Mouse (Mus musculus) testis, adult 2 months (tissue): ENCODE measurements around the gene Net1.
"Not testable (repeated sequence)": the region's sequence is repeated elsewhere in the genome, so short reads cannot be mapped to it uniquely, and the experiment has no call there.

Experiments used
- CTCF ChIP-seq: fragments of 200-500 bp; IDR thresholded peaks from 2 replicates; pipeline ENCODE4 v1.5.1; 2012; ENCODE audit warnings: low read depth, mild to moderate bottlenecking, inconsistent platforms, low read length, moderate library complexity; ENCODE audit not compliant: control insufficient read depth, insufficient read depth, insufficient replicate concordance
- POLR2A ChIP-seq: fragments of 200-500 bp; IDR thresholded peaks from 2 replicates; pipeline ENCODE4 v1.6.1; 2012; ENCODE audit warnings: low read depth, mild to moderate bottlenecking, inconsistent platforms, low read length, moderate library complexity; ENCODE audit not compliant: control insufficient read depth

DNA sequence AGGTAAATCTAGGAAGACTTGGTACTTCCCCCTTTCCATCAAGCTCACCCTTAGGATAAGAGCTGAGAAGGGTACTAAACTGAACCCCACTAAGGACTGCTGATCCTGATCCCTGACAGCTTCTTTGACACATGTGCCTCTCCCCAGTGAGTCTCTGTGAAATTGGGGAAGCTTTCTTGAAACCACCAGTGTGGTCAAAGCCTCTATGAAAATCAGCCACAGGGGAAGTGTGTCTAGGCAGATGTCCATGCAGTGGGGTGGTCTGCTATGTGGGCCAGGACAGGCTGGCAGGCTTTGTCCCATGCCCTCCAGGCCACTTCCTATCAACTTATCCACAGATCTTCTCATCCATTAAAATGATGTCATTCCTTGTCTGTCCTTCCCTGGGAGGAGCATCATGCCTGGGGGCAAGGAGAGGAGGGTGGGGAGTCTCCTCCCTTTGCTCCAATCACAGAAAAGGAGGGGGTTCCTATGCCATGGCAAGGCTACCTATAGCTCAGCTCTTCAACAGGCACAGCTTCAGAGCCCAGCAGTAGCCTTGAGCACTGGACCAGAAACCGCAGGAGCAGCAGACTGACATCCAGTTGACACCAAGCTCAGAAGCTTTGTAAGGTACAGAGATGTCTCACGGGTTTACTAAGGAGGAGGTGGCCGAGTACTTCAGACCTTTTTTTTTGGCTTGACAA is 64.2 kb downstream of the Net1 start, which contains the start of gene Calm5:
- not testable (repeated sequence) for TF ChIP-seq POLR2A, CTCF
